Mouse (Mus musculus) cerebellum, adult 2 months (tissue): ENCODE measurements at regions not wholly inside any gene's neighbourhood (a gene's known extent, or its start where the extent isn't known, plus 50 kb on each side); places are given as distances from the start of the nearest gene placed in this dataset.

Source experiments
- CTCF ChIP-seq: fragments of 200-500 bp; IDR thresholded peaks from 2 replicates; pipeline ENCODE4 v1.5.1; 2011; ENCODE audit warnings: low read depth, mild to moderate bottlenecking, control low read depth, low read length, moderate library complexity, borderline replicate concordance; ENCODE audit not compliant: insufficient read depth
- POLR2A ChIP-seq: fragments of 200-500 bp; IDR thresholded peaks from 2 replicates; pipeline ENCODE4 v1.6.1; 2011; ENCODE audit warnings: low read length, control low read depth, borderline replicate concordance; ENCODE audit not compliant: insufficient read depth

DNA sequence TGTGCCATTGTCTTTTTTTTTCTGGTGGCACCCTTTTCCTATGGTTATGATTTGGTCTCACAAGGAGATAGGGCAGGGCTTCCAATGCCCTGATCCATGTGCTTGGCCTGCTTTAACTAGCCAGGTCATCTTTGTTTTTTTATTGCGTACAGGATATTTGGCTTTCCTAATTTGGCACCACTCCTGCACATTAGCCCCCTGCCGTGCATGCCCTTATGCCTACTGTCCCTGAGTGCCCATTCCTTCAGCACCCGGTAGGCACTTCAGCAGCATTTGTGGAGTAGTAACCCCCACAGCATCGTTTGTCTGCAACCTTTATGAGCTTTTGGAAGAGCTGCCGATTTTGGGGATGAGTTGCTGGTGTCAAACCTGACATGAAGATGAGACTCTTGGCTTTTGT is 109.5 kb upstream of the Rtl1 start:
- TF ChIP-seq CTCF = no peak
- TF ChIP-seq POLR2A = no peak
